In the genomic region with DNA sequence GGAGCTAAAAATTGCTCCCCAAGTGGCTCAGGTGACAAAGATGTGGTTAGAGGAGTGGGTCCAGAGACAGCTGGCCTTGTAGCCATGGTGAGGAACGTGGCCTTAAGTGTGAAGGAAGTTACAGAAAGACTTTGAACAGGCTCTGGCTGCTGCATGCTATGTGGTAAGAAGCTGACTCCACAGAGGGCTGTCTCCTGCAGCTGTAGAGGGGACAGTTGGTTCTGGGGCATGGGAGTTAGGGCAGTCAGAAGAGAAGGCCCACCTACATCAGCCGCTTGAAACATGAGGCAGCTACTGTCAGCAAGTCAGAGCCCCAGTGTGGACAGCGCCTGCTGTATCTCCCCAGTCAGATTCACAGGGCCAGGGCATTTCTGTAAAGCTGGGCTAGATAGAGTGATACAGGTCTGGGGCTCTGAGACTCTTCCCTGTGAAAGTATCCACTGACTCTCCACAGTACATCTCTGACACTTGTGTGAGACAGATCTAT, we compare ENCODE assay signal across 10 mouse cellular contexts.
"Had no signal": no experiment of that assay in that cellular context is flagged by ENCODE, and none has a peak within 500 bp of the region (broad histone marks: within the 10 kb centered on the region; RNA-seq: fewer than 3 reads in every experiment).

No protein-coding gene starts in this region.

- H3K27ac ChIP-seq: kidney, postnatal 0 days; limb, embryonic 15.5 days; liver, embryonic 13.5 days; midbrain, embryonic 13.5 days; neural tube, embryonic 15.5 days had no signal

- H3K4me3 ChIP-seq: limb, embryonic 15.5 days; liver, embryonic 13.5 days; midbrain, embryonic 13.5 days; neural tube, embryonic 15.5 days had no signal

- DNase-seq: liver, embryonic 13.5 days; lung, postnatal 4 days; right cerebral cortex, adult 18-20 months; right cerebral cortex, postnatal 25 days; thymus, adult 18-20 months; thymus, postnatal 14 days had no signal
